ENCODE assay signal across 27 mouse cellular contexts in genomic region chr9:123047665-123048064, GRCm38 (mm10). TPM values are rescaled to one million over a fixed set of nuclear protein-coding genes. Genes with fewer than 3 reads are reported as not detected.
A peak's percentile ranks its signal among the peaks of the same experiment; 100 is the strongest.
DNase-seq lines count a peak whose midpoint lies in the region; ATAC-seq and TF ChIP-seq lines count a peak whose summit lies in the region.
"Had no signal": no experiment of that assay in that cellular context is flagged by ENCODE, and none has a peak within 500 bp of the region (broad histone marks: within the 10 kb centered on the region; RNA-seq: fewer than 3 reads in every experiment).

No protein-coding gene starts in this region.

- TF ChIP-seq RAD21 in MEL (IDR thresholded peaks at IDR 0.05; ENCODE audit: low read depth, low read length) = no peak

- peak; percentile 88 for ATAC-seq in granulocyte monocyte progenitor cell, adult 5-6 weeks (replicated peaks; ENCODE audit: poor library complexity, severe bottlenecking)
- peak; percentile 80 for ATAC-seq in megakaryocyte progenitor cell, adult 5-6 weeks (replicated peaks; ENCODE audit: poor library complexity)
- ATAC-seq: activated CD4-positive, CD25-positive, alpha-beta regulatory T cell, adult 4 months; CD4-positive, CD25-positive, alpha-beta regulatory T cell, adult 4 months; forebrain, embryonic 14.5 days; forebrain, postnatal 0 days; intestine, postnatal 0 days had no signal

- H3K9ac ChIP-seq in MEL (ENCODE audit: control insufficient read depth, low read depth, low read length, poor library complexity, severe bottlenecking) = no peak overlapping the region
- H3K9ac ChIP-seq: forebrain, postnatal 0 days; heart, embryonic 13.5 days; hindbrain, embryonic 12.5 days; hindbrain, embryonic 15.5 days had no signal

- no peaks in the 10 kb centered on the region for H3K9me3 ChIP-seq in MEL (replicated peaks; ENCODE audit: insufficient read depth, low read length)
- H3K9me3 ChIP-seq: heart, embryonic 10.5 days; heart, embryonic 13.5 days; hindbrain, embryonic 12.5 days; hindbrain, embryonic 15.5 days had no signal

- no peak overlapping the region for H3K27ac ChIP-seq in MEL (ENCODE audit: control insufficient read depth, low read depth, low read length)
- H3K27ac ChIP-seq: gastrocnemius, adult 2 months; heart, adult 2 months; heart, embryonic 10.5 days; heart, embryonic 13.5 days; hindbrain, embryonic 12.5 days; hindbrain, embryonic 15.5 days had no signal

- H3K36me3 ChIP-seq in MEL (ENCODE audit: control insufficient read depth in 1 of 2, insufficient read depth in 2 of 2, low read length in 2 of 2) = no peaks in the 10 kb centered on the region
- H3K36me3 ChIP-seq in splenic B cell, adult 2 months (ENCODE audit: control insufficient read depth, insufficient read depth, low read length, poor library complexity, severe bottlenecking) = no peaks in the 10 kb centered on the region
- H3K36me3 ChIP-seq: heart, embryonic 10.5 days; heart, embryonic 13.5 days; hindbrain, embryonic 12.5 days; hindbrain, embryonic 15.5 days had no signal

- H3K27me3 ChIP-seq in MEL (ENCODE audit: control insufficient read depth in 1 of 2, insufficient read depth in 2 of 2, low read length in 2 of 2) = 0 out of 4 replicates have a peak, but pooled peaks cover 0 to 2% of the 10 kb centered on the region in 2 experiments
- H3K27me3 ChIP-seq in splenic B cell, adult 2 months (ENCODE audit: control insufficient read depth, insufficient read depth, low read length, poor library complexity, severe bottlenecking) = no peaks in the 10 kb centered on the region
- H3K27me3 ChIP-seq: heart, embryonic 13.5 days; hindbrain, embryonic 12.5 days; hindbrain, embryonic 15.5 days had no signal

- H3K4me1 ChIP-seq in MEL (ENCODE audit: control insufficient read depth in 1 of 2, insufficient read depth in 2 of 2, low read length in 2 of 2) = peaks cover 0 to 2% of the 10 kb centered on the region in 2 experiments; a peak in 2 of 4 replicates
- H3K4me1 ChIP-seq: heart, embryonic 10.5 days; heart, embryonic 13.5 days; hindbrain, embryonic 12.5 days; hindbrain, embryonic 15.5 days had no signal

- peak; percentile 60 for DNase-seq in MEL (ENCODE audit: low read depth, low spot score)
- DNase-seq in splenic B cell, adult 2 months (ENCODE audit: low read depth, low spot score) = peak; percentile 8
- no peak for DNase-seq in heart, adult 18-20 months
- no peak for DNase-seq in spleen, postnatal 10 days (ENCODE audit: low spot score in 2 of 2)
- DNase-seq in T-cell, adult 2 months (ENCODE audit: low spot score) = no peak
- DNase-seq: adrenal gland, adult 8-10 months; adrenal gland, postnatal 25 days; cerebellum, adult 8-10 months; cerebellum, postnatal 10 days; cerebellum, postnatal 36 days; forebrain, postnatal 0 days; gastrocnemius, adult 2 months; gastrocnemius, postnatal 14 days; heart, adult 2 months; heart, postnatal 14 days; heart, postnatal 4 days had no signal

- H3K4me3 ChIP-seq in MEL (ENCODE audit: control insufficient read depth in 1 of 2, insufficient read depth in 1 of 2, low read depth in 2 of 2, low read length in 2 of 2) = no peak overlapping the region
- H3K4me3 ChIP-seq: gastrocnemius, adult 2 months; heart, adult 2 months; heart, embryonic 10.5 days; heart, embryonic 13.5 days; hindbrain, embryonic 12.5 days; hindbrain, embryonic 15.5 days had no signal

- H3K79me2 ChIP-seq in MEL (ENCODE audit: control insufficient read depth, insufficient read depth, low read length, poor library complexity) = no peaks in the 10 kb centered on the region

- no peak for TF ChIP-seq CTCF in MEL (IDR thresholded peaks at IDR 0.05 in 2 of 3, conservative IDR thresholded peaks at IDR 0.05 in 1 of 3; ENCODE audit: control insufficient read depth in 1 of 3, insufficient read depth in 1 of 3, low read depth in 2 of 3, low read length in 3 of 3, poor library complexity in 1 of 3, severe bottlenecking in 1 of 3)

- TF ChIP-seq POLR2A in MEL (IDR thresholded peaks at IDR 0.05; ENCODE audit: control insufficient read depth in 1 of 2, insufficient read depth in 1 of 2, low read depth in 1 of 2, low read length in 2 of 2, poor library complexity in 1 of 2) = no peak

- TF ChIP-seq EP300 in MEL (IDR thresholded peaks at IDR 0.05; ENCODE audit: low read depth in 1 of 2, low read length in 2 of 2) = no peak

TF ChIP-seq in MEL, 35 proteins besides CTCF, POLR2A, EP300 and RAD21:
- TF ChIP-seq USF2 (IDR thresholded peaks at IDR 0.05; ENCODE audit: borderline replicate concordance in 1 of 2, insufficient read depth in 1 of 2, low read depth in 1 of 2, low read length in 2 of 2) (no peak), ZC3H11A (IDR thresholded peaks at IDR 0.05; ENCODE audit: low read depth, low read length) (no peak), UBTF (IDR thresholded peaks at IDR 0.05; ENCODE audit: borderline replicate concordance, insufficient read depth, low read depth, low read length) (no peak), NELFE (IDR thresholded peaks at IDR 0.05; ENCODE audit: low read depth, low read length) (no peak), SMC3 (IDR thresholded peaks at IDR 0.05; ENCODE audit: low read depth, low read length) (no peak), GATA1 (IDR thresholded peaks at IDR 0.05; ENCODE audit: low read depth, low read length) (no peak), ETS1 (IDR thresholded peaks at IDR 0.05; ENCODE audit: low read depth, low read length) (no peak), MAFK (IDR thresholded peaks at IDR 0.05; ENCODE audit: borderline replicate concordance, low read depth, low read length) (no peak), POLR2AphosphoS2 (IDR thresholded peaks at IDR 0.05; ENCODE audit: low read length) (no peak), HCFC1 (IDR thresholded peaks at IDR 0.05; ENCODE audit: low read depth, low read length) (no peak), MYC (IDR thresholded peaks at IDR 0.05; ENCODE audit: low read depth, low read length) (no peak), TCF12 (IDR thresholded peaks at IDR 0.05; ENCODE audit: low read depth, low read length) (no peak), BHLHE40 (IDR thresholded peaks at IDR 0.05; ENCODE audit: borderline replicate concordance, low read depth, low read length) (no peak), CHD1 (IDR thresholded peaks at IDR 0.05; ENCODE audit: low read depth, low read length) (no peak), TAL1 (IDR thresholded peaks at IDR 0.05; ENCODE audit: low read length) (no peak), MYB (IDR thresholded peaks at IDR 0.05; ENCODE audit: low read depth, low read length) (no peak), RCOR1 (IDR thresholded peaks at IDR 0.05; ENCODE audit: low read depth, low read length) (no peak), ZKSCAN1 (IDR thresholded peaks at IDR 0.05; ENCODE audit: low read depth, low read length) (no peak), MXI1 (IDR thresholded peaks at IDR 0.05; ENCODE audit: low read depth, low read length) (no peak)

RNA-seq across cellular contexts. Expression of gene Tgm4, which starts 13.1 kb away (rescaled TPM):
- total RNA-seq in MEL (2012; rRNA removed) = 0.65 and 0.96 TPM in 2 replicates
- under 1 TPM in 1 of 2 experiments, not detected in 1; 0.42 TPM for polyA plus RNA-seq in MEL (2012; ENCODE audit: insufficient read depth in 1 of 2, insufficient read length in 2 of 2, low read depth in 1 of 2, low replicate concordance in 2 of 2, missing spikeins in 1 of 2)
- total RNA-seq in granulocyte monocyte progenitor cell, adult 5-6 weeks (2014; fragmentation: Nextera tagmentation) = 2.1 TPM in 1 of 2 replicates, not detected in the other
- total RNA-seq in granulocyte monocyte progenitor cell, adult 5-6 weeks (2017) = 0.05 TPM in 1 of 2 replicates, not detected in the other
- total RNA-seq in megakaryocyte progenitor cell, adult 5-6 weeks (2015) = not detected in 2 replicates
- 0.04 TPM in 1 of 2 replicates, not detected in the other for total RNA-seq in megakaryocyte progenitor cell, adult 5-6 weeks (2017)
- total RNA-seq in heart, adult 18-20 months (2021) = not detected
- total RNA-seq: heart, adult 2 months; heart, postnatal 14 days; heart, postnatal 4 days had no signal
- polyA plus RNA-seq: heart, adult 2 months; intestine, embryonic 14.5 days; intestine, postnatal 0 days had no signal

RNA-seq across cellular contexts. Expression of gene Tmem42, which starts 26.5 kb away (rescaled TPM):
- 11.5 and 14.6 TPM in 2 replicates for total RNA-seq in MEL (2012; rRNA removed)
- 10 to 100 TPM in 1 of 2 experiments, not detected in 1; 15.0 TPM for polyA plus RNA-seq in MEL (2012; ENCODE audit: insufficient read depth in 1 of 2, insufficient read length in 2 of 2, low read depth in 1 of 2, low replicate concordance in 2 of 2, missing spikeins in 1 of 2)
- 8.9 and 9.7 TPM in 2 replicates for total RNA-seq in granulocyte monocyte progenitor cell, adult 5-6 weeks (2014; fragmentation: Nextera tagmentation)
- 9.2 and 16.6 TPM in 2 replicates for total RNA-seq in granulocyte monocyte progenitor cell, adult 5-6 weeks (2017)
- 12.7 and 15.7 TPM in 2 replicates for total RNA-seq in megakaryocyte progenitor cell, adult 5-6 weeks (2015)
- total RNA-seq in megakaryocyte progenitor cell, adult 5-6 weeks (2017) = 8.5 and 8.7 TPM in 2 replicates
- total RNA-seq in heart, adult 18-20 months (2021) = 10 to 100 TPM; 12.1 to 12.4 TPM

Comparison
In these comparisons a context has a peak if more than half of its experiments do, and no peak if none do; other contexts are left out.
1. DNase-seq: peak in MEL (single experiment) and splenic B cell, adult 2 months (single experiment); none in heart, adult 18-20 months (0 of 2), spleen, postnatal 10 days (0 of 2) and T-cell, adult 2 months (single experiment).